Mouse (Mus musculus): Measurements from ENCODE around the gene Zfp1. TPM values are rescaled to one million over a fixed set of nuclear protein-coding genes. Genes with fewer than 3 reads are reported as not detected.
"Not testable (repeated sequence)": the region's sequence is repeated elsewhere in the genome, so short reads cannot be mapped to it uniquely, and the experiment has no call there.

Zfp1 gene
- polyA plus RNA-seq, 1 experiment: 4.7 TPM

DNA sequence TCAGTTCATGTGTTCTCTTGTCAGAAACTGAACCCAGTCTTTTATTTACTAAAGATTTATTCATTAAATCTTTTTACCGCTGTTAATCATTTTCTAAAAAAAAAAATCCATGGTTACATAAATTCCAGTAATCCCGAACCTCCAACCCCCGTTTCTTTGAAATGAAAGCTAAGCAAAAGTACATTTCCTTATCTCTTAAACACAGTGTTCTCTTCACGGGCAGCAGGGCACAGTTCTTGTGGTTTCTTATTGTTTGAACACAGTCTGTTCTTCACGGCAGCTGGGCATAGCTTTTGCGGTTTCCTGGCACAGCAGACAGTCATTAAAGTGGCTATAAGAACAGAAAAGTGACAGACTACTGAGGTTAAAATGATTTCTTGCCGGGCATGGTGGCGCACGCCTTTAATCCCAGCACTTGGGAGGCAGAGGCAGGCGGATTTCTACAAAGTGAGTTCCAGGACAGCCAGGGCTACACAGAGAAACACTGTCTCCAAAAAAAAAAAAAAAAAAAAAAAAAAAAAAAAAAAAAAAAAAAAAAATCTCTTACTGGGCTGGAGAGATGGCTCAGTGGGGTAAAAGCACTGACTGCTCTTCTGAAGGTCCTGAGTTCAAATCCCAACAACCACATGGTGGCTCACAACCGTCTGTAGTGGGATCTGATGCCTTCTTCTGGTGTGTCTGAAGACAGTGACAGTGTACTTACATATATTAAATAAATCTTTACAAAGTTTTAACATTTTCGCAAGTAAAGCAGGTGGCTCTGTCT, 1.3 kb downstream of the Zfp1 start:
- H3K79me3 ChIP-seq (ENCODE audit: low read depth): peaks cover 37% of the 10 kb centered on the region
- H3K27me3 ChIP-seq (ENCODE audit: control insufficient read depth, insufficient read depth, insufficient read length): not testable (repeated sequence)

DNA sequence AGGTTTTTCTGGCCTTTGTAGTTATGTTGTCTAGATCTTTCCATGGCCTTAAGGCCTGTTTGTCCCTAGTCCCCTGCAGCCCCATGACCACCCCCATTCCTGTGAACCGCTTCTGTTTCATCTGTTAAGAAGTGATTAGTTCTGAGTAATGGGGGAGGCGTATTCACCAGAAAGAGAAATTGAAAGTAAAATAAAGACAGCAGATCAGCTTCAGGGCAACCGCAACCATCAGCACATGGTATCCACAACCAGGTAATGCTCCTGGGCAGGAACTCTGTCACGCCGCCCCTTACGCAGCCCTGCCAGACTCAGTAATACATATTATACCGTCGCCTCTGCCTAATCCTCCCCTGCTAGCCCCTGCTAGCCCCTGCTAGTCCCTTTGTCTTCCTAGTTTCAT, 2.5 kb downstream of the Zfp1 start:
- H3K27me3 ChIP-seq (ENCODE audit: control insufficient read depth, insufficient read depth, insufficient read length): no peaks in the 10 kb centered on the region
- H3ac ChIP-seq (ENCODE audit: control insufficient read depth, insufficient read length, low read depth): no peak overlapping the region
- H3K4me3 ChIP-seq (ENCODE audit: insufficient read depth, poor library complexity, severe bottlenecking): no peak overlapping the region
- peaks cover 38% of the 10 kb centered on the region for H3K79me3 ChIP-seq (ENCODE audit: low read depth)
- peaks cover 59% of the 10 kb centered on the region for H3K79me2 ChIP-seq (ENCODE audit: control insufficient read depth, insufficient read depth)
- peaks cover 3% of the 10 kb centered on the region for H3K36me3 ChIP-seq (ENCODE audit: control insufficient read depth, insufficient read depth)
- TF ChIP-seq CEBPB (IDR thresholded peaks at IDR 0.05; ENCODE audit: low read depth): no peak
- no peak for TF ChIP-seq MYOD1 (IDR thresholded peaks at IDR 0.05; ENCODE audit: control insufficient read depth, insufficient read length, low read depth)
- TF ChIP-seq MAX (IDR thresholded peaks at IDR 0.05): no peak
- TF ChIP-seq CTCF (IDR thresholded peaks at IDR 0.05; ENCODE audit: control insufficient read depth, insufficient read depth, insufficient read length): no peak
- TF ChIP-seq MYOG (IDR thresholded peaks at IDR 0.05; ENCODE audit: control insufficient read depth, extremely low read depth, insufficient read length): no peak
- TF ChIP-seq FOSL1 (IDR thresholded peaks at IDR 0.05; ENCODE audit: insufficient read depth, low read length, poor library complexity, severe bottlenecking): no peak
- no peak for TF ChIP-seq USF1 (IDR thresholded peaks at IDR 0.05; ENCODE audit: low read depth)

More for the DNA sequence above, 1.3 kb downstream of the Zfp1 start:
- TF ChIP-seq MYOD1 (IDR thresholded peaks at IDR 0.05; ENCODE audit: control insufficient read depth, insufficient read length, low read depth): peak; percentile 63
- H3K79me2 ChIP-seq (ENCODE audit: control insufficient read depth, insufficient read depth): peaks cover 46% of the 10 kb centered on the region
- H3K4me3 ChIP-seq (ENCODE audit: insufficient read depth, poor library complexity, severe bottlenecking); H3K36me3 ChIP-seq (ENCODE audit: control insufficient read depth, insufficient read depth); H3ac ChIP-seq (ENCODE audit: control insufficient read depth, insufficient read length, low read depth): not testable (repeated sequence)

DNA sequence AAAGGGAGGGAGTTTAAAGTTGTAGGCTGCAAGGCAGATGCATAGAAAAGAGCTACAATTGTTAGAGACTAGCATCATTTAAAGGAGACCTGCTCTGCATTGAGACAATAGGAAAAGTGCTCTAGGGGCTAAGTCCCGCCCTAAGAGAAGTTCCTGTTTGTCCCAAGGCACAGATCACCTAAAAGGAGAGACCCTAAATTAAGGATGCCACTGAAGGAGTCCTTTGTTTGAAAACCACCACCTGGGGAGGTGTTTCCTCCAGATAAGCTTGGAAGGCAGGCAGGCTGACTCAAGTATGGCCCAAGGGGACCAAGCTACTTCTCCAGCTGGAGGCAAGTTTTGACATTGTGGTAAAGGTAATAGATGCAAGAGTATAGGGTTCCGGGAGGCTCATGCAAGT, 5.6 kb downstream of the Zfp1 start:
- H3K27me3 ChIP-seq (ENCODE audit: control insufficient read depth, insufficient read depth, insufficient read length): no peaks in the 10 kb centered on the region

DNA sequence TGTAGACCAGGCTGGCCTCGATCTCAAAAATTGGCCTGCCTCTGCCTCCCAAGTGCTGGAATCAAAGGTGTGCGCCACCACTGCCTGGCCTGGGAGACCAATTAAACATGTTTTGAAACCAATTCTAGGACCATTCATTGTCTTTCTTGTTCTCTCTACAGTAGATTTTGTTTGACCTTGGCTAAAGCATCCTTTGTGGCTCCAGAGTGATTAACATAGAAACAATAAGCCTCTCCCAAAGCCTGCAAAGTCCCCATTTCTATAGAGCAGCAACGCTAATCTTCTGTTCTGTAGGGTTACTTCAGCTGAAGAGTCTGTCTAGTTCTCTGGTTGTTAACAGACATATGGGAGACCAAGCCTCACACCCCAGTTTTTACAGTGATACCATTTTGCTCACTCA, 7.5 kb downstream of the Zfp1 start:
- Histone ChIP-seq H3K27me3 (ENCODE audit: control insufficient read depth, insufficient read depth, insufficient read length) (no peaks in the 10 kb centered on the region), H3ac (ENCODE audit: control insufficient read depth, insufficient read length, low read depth) (no peak overlapping the region), H3K79me3 (ENCODE audit: low read depth) (peaks cover 55% of the 10 kb centered on the region), H3K79me2 (ENCODE audit: control insufficient read depth, insufficient read depth) (peaks cover 98% of the 10 kb centered on the region), H3K36me3 (ENCODE audit: control insufficient read depth, insufficient read depth) (peaks cover 3% of the 10 kb centered on the region), H3K4me3 (ENCODE audit: insufficient read depth, poor library complexity, severe bottlenecking) (no peak overlapping the region)
- TF ChIP-seq MAX (IDR thresholded peaks at IDR 0.05) (no peak), MYOG (IDR thresholded peaks at IDR 0.05; ENCODE audit: control insufficient read depth, extremely low read depth, insufficient read length) (no peak), MYOD1 (IDR thresholded peaks at IDR 0.05; ENCODE audit: control insufficient read depth, insufficient read length, low read depth) (no peak), CEBPB (IDR thresholded peaks at IDR 0.05; ENCODE audit: low read depth) (no peak), USF1 (IDR thresholded peaks at IDR 0.05; ENCODE audit: low read depth) (no peak)

More for the DNA sequence above, 5.6 kb downstream of the Zfp1 start:
- peaks cover 3% of the 10 kb centered on the region for H3K36me3 ChIP-seq (ENCODE audit: control insufficient read depth, insufficient read depth)
- TF ChIP-seq CEBPB (IDR thresholded peaks at IDR 0.05; ENCODE audit: low read depth) (no peak), MYOG (IDR thresholded peaks at IDR 0.05; ENCODE audit: control insufficient read depth, extremely low read depth, insufficient read length) (no peak), MAX (IDR thresholded peaks at IDR 0.05) (no peak)
- peaks cover 50% of the 10 kb centered on the region for H3K79me3 ChIP-seq (ENCODE audit: low read depth)
- no peak overlapping the region for H3K4me3 ChIP-seq (ENCODE audit: insufficient read depth, poor library complexity, severe bottlenecking)
- no peak overlapping the region for H3ac ChIP-seq (ENCODE audit: control insufficient read depth, insufficient read length, low read depth)
- peaks cover 88% of the 10 kb centered on the region for H3K79me2 ChIP-seq (ENCODE audit: control insufficient read depth, insufficient read depth)

DNA sequence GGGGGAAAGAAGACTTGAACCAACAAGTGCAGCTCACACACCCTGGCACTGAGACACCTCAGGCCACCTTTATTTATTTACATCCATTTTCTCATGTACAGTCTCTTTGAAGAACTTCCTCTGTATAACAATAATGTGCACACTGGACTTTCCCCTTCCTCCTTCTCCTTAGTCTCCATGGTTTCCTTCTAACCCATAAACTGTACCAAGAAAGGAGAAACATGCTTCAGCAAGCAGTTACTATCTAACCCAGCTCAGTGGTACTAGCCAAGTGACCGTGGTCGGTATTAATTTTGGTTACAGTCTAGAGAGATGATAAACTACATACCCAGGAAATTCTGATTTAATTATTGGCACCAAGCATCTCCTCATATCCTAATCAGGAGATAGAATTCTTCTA, 10.3 kb downstream of the Zfp1 start:
- Histone ChIP-seq H3K36me3 (ENCODE audit: control insufficient read depth, insufficient read depth) (no peaks in the 10 kb centered on the region), H3K79me3 (ENCODE audit: low read depth) (peaks cover 42% of the 10 kb centered on the region), H3K79me2 (ENCODE audit: control insufficient read depth, insufficient read depth) (peaks cover 95% of the 10 kb centered on the region), H3K27me3 (ENCODE audit: control insufficient read depth, insufficient read depth, insufficient read length) (no peaks in the 10 kb centered on the region), H3ac (ENCODE audit: control insufficient read depth, insufficient read length, low read depth) (no peak overlapping the region), H3K4me3 (ENCODE audit: insufficient read depth, poor library complexity, severe bottlenecking) (no peak overlapping the region)
- TF ChIP-seq CEBPB (IDR thresholded peaks at IDR 0.05; ENCODE audit: low read depth): no peak
- TF ChIP-seq CTCF (IDR thresholded peaks at IDR 0.05; ENCODE audit: control insufficient read depth, insufficient read depth, insufficient read length): no peak
- no peak for TF ChIP-seq MYOG (IDR thresholded peaks at IDR 0.05; ENCODE audit: control insufficient read depth, extremely low read depth, insufficient read length)
- TF ChIP-seq FOSL1 (IDR thresholded peaks at IDR 0.05; ENCODE audit: insufficient read depth, low read length, poor library complexity, severe bottlenecking): no peak
- TF ChIP-seq MYOD1 (IDR thresholded peaks at IDR 0.05; ENCODE audit: control insufficient read depth, insufficient read length, low read depth): no peak
- no peak for TF ChIP-seq USF1 (IDR thresholded peaks at IDR 0.05; ENCODE audit: low read depth)

DNA sequence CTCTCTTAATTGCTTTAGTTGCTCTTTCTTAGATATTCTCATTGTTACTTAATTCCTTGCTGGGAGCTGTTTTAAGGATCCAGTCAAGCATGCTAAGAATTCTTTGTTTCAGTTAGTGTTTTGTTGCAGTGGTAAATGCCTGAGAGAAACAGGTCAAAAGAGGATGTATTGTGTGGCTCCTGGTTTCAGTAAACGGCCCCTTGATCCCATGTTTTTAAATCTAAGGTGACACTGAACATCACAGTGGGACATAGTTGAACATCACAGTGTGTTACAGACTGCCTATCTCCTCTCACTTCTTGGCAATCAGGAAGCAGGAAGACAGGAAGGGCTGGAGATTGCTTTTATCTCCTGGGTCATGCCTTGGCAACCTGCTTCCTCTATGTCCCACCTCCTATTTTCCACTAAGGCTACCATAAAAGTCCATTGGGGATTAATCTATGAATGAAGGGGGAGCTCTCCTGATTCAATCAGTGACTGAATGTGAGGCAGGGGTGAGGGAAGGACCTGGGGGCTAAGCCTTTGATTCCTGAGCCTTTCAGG, 14.2 kb downstream of the Zfp1 start:
- Histone ChIP-seq H3K27me3 (ENCODE audit: control insufficient read depth, insufficient read depth, insufficient read length) (no peaks in the 10 kb centered on the region), H3ac (ENCODE audit: control insufficient read depth, insufficient read length, low read depth) (no peak overlapping the region), H3K79me3 (ENCODE audit: low read depth) (peaks cover 26% of the 10 kb centered on the region), H3K4me3 (ENCODE audit: insufficient read depth, poor library complexity, severe bottlenecking) (no peak overlapping the region), H3K79me2 (ENCODE audit: control insufficient read depth, insufficient read depth) (peaks cover 69% of the 10 kb centered on the region), H3K36me3 (ENCODE audit: control insufficient read depth, insufficient read depth) (no peaks in the 10 kb centered on the region)
- TF ChIP-seq CEBPB (IDR thresholded peaks at IDR 0.05; ENCODE audit: low read depth) (no peak), CTCF (IDR thresholded peaks at IDR 0.05; ENCODE audit: control insufficient read depth, insufficient read depth, insufficient read length) (no peak), MAX (IDR thresholded peaks at IDR 0.05) (no peak)

Measured in C2C12 (cell line).